Mouse (Mus musculus) kidney, adult 8-10 months (tissue): ENCODE measurements around the gene Slain2.

ENCODE experiments used
- DNase-seq, 2 experiments: peaks; one replicate each; pipeline ENCODE4 v3.0.0; 2022

Gene Slain2

GRCm38 (mm10) chr5:72913648-72914557 lies at the start of gene Slain2:
Gene Slain2, plus strand, starts transcription at chr5:72914304.
- DNase-seq: peak; percentile 96 to 98

GRCm38 (mm10) chr5:72864654-72865178 lies 49.4 kb upstream of the Slain2 start:
- no peak for DNase-seq

- DNase-seq: peak; percentile 28 to 38
These were observed 47.7 kb upstream of the Slain2 start for GRCm38 (mm10) chr5:72866260-72866905.

GRCm38 (mm10) chr5:72867036-72867672 lies 47.0 kb upstream of the Slain2 start:
- no peak for DNase-seq

- DNase-seq: peak; percentile 90 to 94
These were observed 45.8 kb upstream of the Slain2 start, which contains the start of gene Tec for GRCm38 (mm10) chr5:72868091-72868875. Gene Tec, minus strand, starts transcription at chr5:72868483.

- peak; percentile 67 to 69 for DNase-seq
These were observed 44.1 kb upstream of the Slain2 start for GRCm38 (mm10) chr5:72869779-72870608.

- DNase-seq: no peak
These were observed 43.0 kb upstream of the Slain2 start for GRCm38 (mm10) chr5:72871114-72871513.

- no peak for DNase-seq
These were observed 34.4 kb upstream of the Slain2 start for GRCm38 (mm10) chr5:72879736-72880135.

GRCm38 (mm10) chr5:72881748-72882411 lies 32.2 kb upstream of the Slain2 start:
- no peak for DNase-seq

- no peak for DNase-seq
These were observed 31.7 kb upstream of the Slain2 start for GRCm38 (mm10) chr5:72882412-72882765.

GRCm38 (mm10) chr5:72883706-72884105 lies 30.4 kb upstream of the Slain2 start:
- DNase-seq: no peak

- DNase-seq: no peak
These were observed 27.5 kb upstream of the Slain2 start for GRCm38 (mm10) chr5:72886458-72887222.

- DNase-seq: no peak
These were observed 25.8 kb upstream of the Slain2 start for GRCm38 (mm10) chr5:72888260-72888659.

- peak; percentile 43 to 52 for DNase-seq
These were observed 22.6 kb upstream of the Slain2 start for GRCm38 (mm10) chr5:72891534-72891933.

- no peak for DNase-seq
These were observed 20.1 kb upstream of the Slain2 start for GRCm38 (mm10) chr5:72893987-72894386.

GRCm38 (mm10) chr5:72895261-72895660 lies 18.8 kb upstream of the Slain2 start:
- no peak for DNase-seq

GRCm38 (mm10) chr5:72896478-72897279 lies 17.4 kb upstream of the Slain2 start:
- no peak for DNase-seq

- no peak for DNase-seq
These were observed 16.1 kb upstream of the Slain2 start for GRCm38 (mm10) chr5:72897998-72898397.

GRCm38 (mm10) chr5:72899255-72899654 lies 14.8 kb upstream of the Slain2 start:
- no peak for DNase-seq
